Mouse (Mus musculus) mature B cell (primary cell): ENCODE results near the gene Sat2.

ENCODE experiments used
- in situ Hi-C: fragments of 300-500 bp; cut with MboI; formaldehyde crosslinking; loops from 2 replicates; pipeline ENCODE4 v1.14.3; 2019

Sat2 gene

GRCm38 (mm10) chr11:69621571-69622268 lies at the start of gene Sat2:
TSS of gene Sat2 (plus strand) at chr11:69622024.
- in situ Hi-C loops, result no loop called here

- in situ Hi-C loops, result no loop called here
These were observed 46.6 kb upstream of the Sat2 start for GRCm38 (mm10) chr11:69575220-69575619.

GRCm38 (mm10) chr11:69576307-69576706 lies 45.5 kb upstream of the Sat2 start:
- in situ Hi-C loops, result no loop called here

GRCm38 (mm10) chr11:69578301-69578700 lies 43.5 kb upstream of the Sat2 start:
- in situ Hi-C loops, result no loop called here

- in situ Hi-C loops, result no loop called here
These were observed 42.5 kb upstream of the Sat2 start for GRCm38 (mm10) chr11:69579128-69580017.

GRCm38 (mm10) chr11:69580091-69580514 lies 41.7 kb upstream of the Sat2 start, which contains the start of the genes Wrap53 and Trp53:
TSS of gene Wrap53 (minus strand) at chr11:69580255.
TSS of gene Trp53 (plus strand) at chr11:69580359.
- in situ Hi-C loops, result no loop called here

GRCm38 (mm10) chr11:69580572-69581146 lies 41.2 kb upstream of the Sat2 start:
- in situ Hi-C loops, result no loop called here

- in situ Hi-C loops, result no loop called here
These were observed 40.6 kb upstream of the Sat2 start for GRCm38 (mm10) chr11:69581147-69581688.

- in situ Hi-C loops, result no loop called here
These were observed 40.0 kb upstream of the Sat2 start for GRCm38 (mm10) chr11:69581814-69582213.

- in situ Hi-C loops, result no loop called here
These were observed 39.5 kb upstream of the Sat2 start for GRCm38 (mm10) chr11:69582230-69582805.

GRCm38 (mm10) chr11:69584008-69584407 lies 37.8 kb upstream of the Sat2 start:
- in situ Hi-C loops, result no loop called here

GRCm38 (mm10) chr11:69584937-69585336 lies 36.9 kb upstream of the Sat2 start:
- in situ Hi-C loops, result no loop called here

GRCm38 (mm10) chr11:69585718-69586325 lies 36.0 kb upstream of the Sat2 start:
- in situ Hi-C loops, result no loop called here

GRCm38 (mm10) chr11:69589207-69589834 lies 32.5 kb upstream of the Sat2 start:
- in situ Hi-C loops, result no loop called here

GRCm38 (mm10) chr11:69590622-69591021 lies 31.2 kb upstream of the Sat2 start:
- in situ Hi-C loops, result no loop called here

GRCm38 (mm10) chr11:69591424-69591823 lies 30.4 kb upstream of the Sat2 start:
- in situ Hi-C loops, result no loop called here

- in situ Hi-C loops, result no loop called here
These were observed 29.8 kb upstream of the Sat2 start for GRCm38 (mm10) chr11:69591899-69592637.

- in situ Hi-C loops, result no loop called here
These were observed 29.0 kb upstream of the Sat2 start for GRCm38 (mm10) chr11:69592799-69593198.

GRCm38 (mm10) chr11:69594853-69595252 lies 27.0 kb upstream of the Sat2 start:
- in situ Hi-C loops, result no loop called here

- in situ Hi-C loops, result no loop called here
These were observed 22.4 kb upstream of the Sat2 start for GRCm38 (mm10) chr11:69599436-69599835.
